Mouse (Mus musculus) E14TG2a.4 (cell line): ENCODE measurements around the gene Mief1.

Experiments
- H3K27me3 ChIP-seq: 2 replicates; pipeline ENCODE4 v1.6.1; 2014; ENCODE audit warnings: low read length, control low read depth; ENCODE audit not compliant: insufficient read depth
- H3K36me3 ChIP-seq: 2 replicates; pipeline ENCODE4 v1.6.1; 2014; ENCODE audit warnings: low read length, control low read depth; ENCODE audit not compliant: insufficient read depth
- H3K4me1 ChIP-seq: replicated peaks from 2 replicates; pipeline ENCODE4 v1.6.1; 2014; ENCODE audit warnings: low read depth, low read length, control low read depth
- H3K4me3 ChIP-seq: replicated peaks from 2 replicates; pipeline ENCODE4 v1.5.1; 2014; ENCODE audit warnings: mild to moderate bottlenecking, low read length
- H3K9me3 ChIP-seq: 2 replicates; pipeline ENCODE4 v1.6.1; 2014; ENCODE audit warnings: low read length, control low read depth
- CTCF ChIP-seq: conservative IDR thresholded peaks from 2 replicates; pipeline ENCODE4 v1.5.1; 2014; ENCODE audit warnings: low read length
- NANOG ChIP-seq: IDR thresholded peaks from 2 replicates; pipeline ENCODE4 v1.6.1; 2014; ENCODE audit warnings: borderline replicate concordance, low read length, mixed read lengths
- POU5F1 ChIP-seq: IDR thresholded peaks from 2 replicates; pipeline ENCODE4 v1.6.1; 2014; ENCODE audit warnings: low read length, borderline replicate concordance

The Mief1 gene

DNA sequence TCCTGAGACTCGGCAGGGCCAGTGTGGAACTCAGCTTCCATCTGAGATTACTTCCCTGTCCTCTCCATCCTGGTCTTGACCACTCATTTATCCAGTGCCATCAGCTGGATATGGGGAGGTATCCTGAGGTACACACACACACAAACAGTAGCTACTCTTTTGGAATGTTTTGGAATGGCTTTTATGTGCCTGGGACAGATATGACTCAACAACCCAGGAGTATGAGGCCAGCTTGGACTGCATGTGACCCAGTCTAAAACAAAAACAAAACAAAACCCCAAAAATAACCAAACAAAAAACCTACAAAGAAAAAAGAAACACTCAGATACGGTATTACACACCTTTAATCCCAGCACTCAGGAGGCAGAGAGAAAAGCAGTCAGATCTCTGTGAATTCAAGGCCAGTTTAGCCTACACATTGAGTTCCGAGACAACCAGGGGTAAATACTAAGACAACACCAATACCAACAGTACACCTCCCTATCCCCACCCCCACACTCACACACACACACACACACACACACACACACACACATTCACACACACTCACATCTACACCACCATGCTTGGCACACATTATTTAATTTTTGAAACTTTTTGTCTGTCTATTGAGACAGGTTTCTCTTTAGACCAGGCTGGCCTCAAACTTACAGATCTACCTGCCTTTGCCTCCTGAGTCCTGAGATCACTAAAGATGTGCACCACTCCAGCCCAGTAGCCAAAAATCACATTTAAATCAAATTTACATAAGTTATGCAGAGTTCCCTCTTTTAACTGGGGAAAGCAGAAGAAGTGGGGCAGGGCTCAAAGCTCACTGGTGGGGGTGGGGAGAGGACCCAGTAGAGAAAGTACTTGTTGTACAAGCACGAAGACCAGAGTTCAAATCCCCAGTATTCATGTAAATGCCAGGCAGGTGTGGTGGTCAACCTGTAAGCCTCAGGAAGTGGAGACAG lies 13.8 kb upstream of the Mief1 start:
- H3K36me3 ChIP-seq = no peaks in the 10 kb centered on the region
- H3K4me3 ChIP-seq = peak overlapping the region; percentile 65
- no peaks in the 10 kb centered on the region for H3K9me3 ChIP-seq
- no peak for TF ChIP-seq NANOG
- TF ChIP-seq POU5F1 = peak; percentile 26; the same call in 1 of the 2 replicates
- no peak for TF ChIP-seq CTCF
- H3K4me1 ChIP-seq = peaks cover 60% of the 10 kb centered on the region
- H3K27me3 ChIP-seq = no peaks in the 10 kb centered on the region

DNA sequence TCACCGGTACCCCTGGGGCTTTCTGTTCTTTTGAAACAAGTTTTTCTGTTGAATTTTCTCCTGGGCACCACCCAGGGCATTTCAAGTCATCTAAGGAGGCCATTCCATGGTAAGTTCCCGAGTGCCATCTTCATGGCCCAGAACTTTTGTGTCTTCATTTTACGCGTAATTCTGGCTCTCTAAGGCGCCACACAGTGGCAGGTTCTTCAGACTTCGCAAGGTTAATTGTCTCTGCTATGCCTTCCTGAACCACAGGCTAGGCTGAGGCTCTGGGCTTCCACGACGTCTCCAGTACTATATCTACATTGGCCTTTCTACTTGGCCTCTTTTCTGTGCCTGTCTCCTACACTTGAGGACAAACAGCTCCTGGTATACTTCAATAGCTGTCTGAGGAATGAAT lies 12.8 kb upstream of the Mief1 start:
- Histone ChIP-seq H3K9me3 (no peaks in the 10 kb centered on the region), H3K4me3 (no peak overlapping the region), H3K27me3 (no peaks in the 10 kb centered on the region), H3K36me3 (no peaks in the 10 kb centered on the region), H3K4me1 (peaks cover 61% of the 10 kb centered on the region)
- TF ChIP-seq POU5F1 = no peak
- TF ChIP-seq NANOG = no peak
- TF ChIP-seq CTCF = 0 out of 2 replicates have a peak, but pooled peaks have one; percentile 14

DNA sequence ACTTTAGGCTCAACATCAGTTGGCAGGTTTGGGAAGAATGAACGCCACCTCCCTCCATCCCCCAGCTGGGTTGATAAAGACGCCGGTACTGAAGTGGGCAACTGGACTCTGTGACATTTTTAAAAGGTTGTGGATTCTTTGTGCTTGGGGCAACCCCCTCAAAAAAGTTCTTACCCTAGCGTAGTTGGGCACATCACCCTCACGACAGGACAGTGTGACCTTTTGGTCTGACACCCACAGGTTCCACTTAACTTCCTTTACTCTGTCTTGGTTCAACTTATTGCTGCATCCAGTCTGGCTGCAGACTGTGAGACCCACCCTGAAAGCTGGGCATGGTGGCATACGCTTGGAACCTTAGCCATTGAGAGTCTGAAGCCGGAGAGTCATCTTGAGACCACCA lies 10.1 kb upstream of the Mief1 start:
- peaks cover 57% of the 10 kb centered on the region for H3K4me1 ChIP-seq

DNA sequence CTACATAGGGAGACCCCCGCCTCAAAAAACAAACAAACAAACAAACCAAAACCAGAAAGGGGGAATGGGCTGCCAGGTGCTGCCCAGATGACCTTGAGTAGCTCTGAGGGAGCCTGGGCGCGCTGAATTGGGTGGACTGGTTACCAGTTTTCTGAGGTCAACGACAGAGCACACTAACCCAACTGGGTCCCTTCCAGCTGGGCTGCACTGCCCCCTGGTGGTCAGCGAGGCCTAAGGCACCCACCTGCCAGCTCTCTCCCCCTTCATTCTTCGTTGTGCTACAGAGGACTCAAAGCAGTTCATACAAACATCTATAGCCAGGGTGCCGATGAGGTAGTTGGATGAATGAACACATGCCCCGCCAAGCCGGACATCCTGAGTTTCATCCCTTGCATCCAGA lies 8.6 kb upstream of the Mief1 start:
- no peaks in the 10 kb centered on the region for H3K9me3 ChIP-seq
- H3K27me3 ChIP-seq = no peaks in the 10 kb centered on the region
- TF ChIP-seq CTCF (peak; percentile 81), NANOG (no peak)
- H3K36me3 ChIP-seq = no peaks in the 10 kb centered on the region
- peaks cover 56% of the 10 kb centered on the region for H3K4me1 ChIP-seq
- H3K4me3 ChIP-seq = 0 out of 2 replicates have a peak overlapping the region, but pooled peaks have one; percentile 8

More for the DNA sequence above, 10.1 kb upstream of the Mief1 start:
- Histone ChIP-seq H3K36me3 (no peaks in the 10 kb centered on the region), H3K9me3 (no peaks in the 10 kb centered on the region), H3K27me3 (no peaks in the 10 kb centered on the region), H3K4me3 (no peak overlapping the region)
- TF ChIP-seq POU5F1 = no peak
- no peak for TF ChIP-seq NANOG
- no peak for TF ChIP-seq CTCF

DNA sequence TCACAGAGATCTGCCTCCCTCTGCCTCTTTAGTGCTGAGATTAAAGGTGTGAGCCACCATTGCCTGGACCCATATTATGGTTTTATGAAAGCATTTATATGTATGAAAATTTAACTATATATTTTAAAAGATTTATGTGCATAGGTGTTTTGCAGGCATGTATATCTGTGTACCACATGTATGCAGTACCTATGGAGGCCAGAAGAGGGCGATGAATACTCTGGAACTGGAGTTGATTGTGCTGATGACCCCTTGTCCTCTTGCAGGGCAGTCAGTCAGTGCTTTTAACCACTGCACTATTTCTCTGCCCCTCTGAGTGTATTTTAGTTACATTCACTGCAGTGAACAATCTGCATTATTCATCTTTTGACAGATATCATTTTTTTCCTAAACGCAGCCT lies 8.0 kb upstream of the Mief1 start:
- no peaks in the 10 kb centered on the region for H3K9me3 ChIP-seq
- H3K36me3 ChIP-seq = no peaks in the 10 kb centered on the region
- H3K4me3 ChIP-seq = no peak overlapping the region
- TF ChIP-seq CTCF (peak; percentile 35), POU5F1 (no peak)
- no peaks in the 10 kb centered on the region for H3K27me3 ChIP-seq
- peaks cover 56% of the 10 kb centered on the region for H3K4me1 ChIP-seq

DNA sequence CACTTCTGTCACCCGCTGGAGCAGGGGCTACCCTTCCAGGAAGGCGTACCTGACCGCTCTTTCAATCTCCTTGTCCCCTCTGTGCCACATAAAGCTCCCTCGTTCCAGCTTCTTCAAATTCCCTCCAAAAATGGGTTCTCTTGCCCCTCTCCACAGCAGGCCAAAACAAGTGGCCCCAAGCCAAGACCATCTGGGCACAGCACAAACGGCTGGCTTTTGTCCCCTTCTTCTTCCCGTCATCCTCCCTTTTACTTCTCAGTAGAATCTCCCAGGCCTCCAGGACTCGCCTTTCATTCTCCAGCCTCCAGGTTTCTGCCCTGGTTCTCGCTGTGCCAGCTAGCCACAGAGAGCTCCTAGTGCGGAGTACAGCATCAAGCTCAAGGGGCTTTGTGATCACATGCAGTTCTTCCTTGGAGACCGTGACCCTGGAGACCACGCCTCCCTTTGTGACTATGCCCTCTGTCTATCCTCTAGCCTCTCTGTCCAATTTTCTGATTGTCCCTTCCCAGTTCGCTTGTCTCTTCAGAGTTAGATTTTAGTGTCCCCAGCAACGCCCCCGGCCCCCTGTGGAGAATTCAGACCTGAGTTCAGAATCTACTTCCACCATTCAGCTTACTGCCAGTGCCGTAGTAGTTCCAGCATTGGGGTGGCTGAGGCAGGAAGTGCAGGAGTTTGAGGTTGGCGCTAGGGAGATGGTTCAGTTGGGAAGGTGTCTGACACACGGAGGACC lies 5.6 kb upstream of the Mief1 start:
- TF ChIP-seq CTCF (no peak), POU5F1 (no peak), NANOG (no peak)
- Histone ChIP-seq H3K4me1 (peaks cover 66% of the 10 kb centered on the region), H3K9me3 (no peaks in the 10 kb centered on the region), H3K4me3 (peak overlapping the region; percentile 56), H3K36me3 (no peaks in the 10 kb centered on the region), H3K27me3 (no peaks in the 10 kb centered on the region)

DNA sequence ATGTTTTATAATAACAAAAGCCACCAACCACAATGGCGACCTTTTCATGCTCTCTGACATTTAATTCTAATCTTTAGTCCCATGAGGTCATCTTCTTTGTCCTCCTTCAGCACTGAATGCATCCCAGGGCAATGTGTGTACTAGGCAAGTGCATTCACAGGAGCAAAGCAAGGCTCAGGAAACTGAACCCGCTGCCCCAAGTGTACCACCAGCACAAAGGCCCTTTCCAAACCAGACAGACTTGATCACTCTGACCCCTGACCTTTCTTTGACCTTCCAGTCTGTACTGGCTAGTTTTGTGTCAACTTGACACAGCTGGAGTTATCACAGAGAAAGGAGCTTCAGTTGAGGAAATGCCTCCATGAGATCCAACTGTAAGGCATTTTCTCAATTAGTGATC lies 1.5 kb upstream of the Mief1 start:
- H3K9me3 ChIP-seq = no peaks in the 10 kb centered on the region
- H3K4me1 ChIP-seq = peaks cover 81% of the 10 kb centered on the region
- TF ChIP-seq CTCF (no peak), POU5F1 (no peak), NANOG (no peak)
- no peak overlapping the region for H3K4me3 ChIP-seq
- H3K36me3 ChIP-seq = peaks cover 23% of the 10 kb centered on the region
- no peaks in the 10 kb centered on the region for H3K27me3 ChIP-seq

DNA sequence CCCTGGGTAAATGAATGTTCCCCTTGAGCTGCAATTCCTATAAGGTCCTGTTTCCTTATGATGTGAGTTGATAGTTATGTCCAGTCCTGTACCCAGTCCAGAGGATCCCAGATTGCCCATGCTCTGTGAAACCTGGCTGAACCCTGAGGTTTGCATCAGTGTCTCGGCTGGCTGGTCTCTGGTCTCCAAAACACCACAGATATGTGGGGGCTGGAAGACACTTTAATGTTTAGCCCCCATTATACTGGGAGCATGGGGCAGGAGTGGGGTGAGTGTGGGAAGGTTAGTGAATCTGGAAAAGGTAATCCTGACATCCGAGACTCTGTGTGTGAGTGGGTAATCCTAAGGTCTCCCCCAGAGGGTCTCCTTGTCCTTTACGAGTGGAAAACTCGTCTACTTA lies 765 bp upstream of the Mief1 start:
- Histone ChIP-seq H3K27me3 (no peaks in the 10 kb centered on the region), H3K9me3 (no peaks in the 10 kb centered on the region), H3K4me1 (peaks cover 78% of the 10 kb centered on the region), H3K4me3 (peak overlapping the region; percentile 59), H3K36me3 (peaks cover 31% of the 10 kb centered on the region)
- TF ChIP-seq POU5F1 (no peak), NANOG (no peak), CTCF (no peak)
